Mouse (Mus musculus) heart, postnatal 14 days (tissue): ENCODE results near the gene Prr15l. TPM values are rescaled to one million over a fixed set of nuclear protein-coding genes. Genes with fewer than 3 reads are reported as not detected.

ENCODE experiments used
- DNase-seq, 2 experiments: peaks; one replicate each; pipeline ENCODE4 v3.0.0; 2021 to 2022
- intact Hi-C: fragments of 180-260 bp; cut with DNase I; formaldehyde crosslinking; loops from one replicate; pipeline ENCODE4 v1.15.1; 2025
- total RNA-seq, 2 experiments: library from RNA; stranded (reverse); gene quantifications; 2 replicates each; pipeline ENCODE4 v1.2.3; 2021

Prr15l gene
- total RNA-seq, 2 experiments from 2014 or later = 0.88 to 1.8 TPM

DNA sequence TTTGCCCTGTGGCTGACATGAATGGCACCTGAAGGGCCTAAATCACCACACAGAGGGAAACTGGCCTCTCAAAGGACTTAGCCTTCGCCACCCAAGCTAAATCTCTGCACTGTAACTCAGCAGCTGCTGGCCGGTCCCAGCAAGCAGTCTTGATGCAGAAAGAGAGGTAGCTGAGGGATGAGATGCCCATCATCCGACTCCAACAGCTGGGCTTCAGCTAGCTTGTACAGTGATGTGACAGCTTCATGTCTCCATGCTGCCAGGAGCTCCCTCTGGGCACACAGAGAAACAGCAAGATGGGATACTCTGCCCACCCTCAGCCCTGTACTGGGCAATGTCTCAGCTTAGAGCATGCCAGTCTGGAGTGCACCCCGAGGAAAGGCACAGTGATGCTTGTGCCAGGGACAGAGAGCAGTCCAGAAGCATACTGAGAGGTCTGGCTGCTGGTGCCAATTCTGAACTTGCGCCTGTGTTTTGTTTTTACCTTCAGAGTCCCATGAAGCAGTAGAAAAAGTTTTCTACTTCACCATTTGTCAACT lies 45.6 kb downstream of the Prr15l start:
- DNase-seq = no peak
- intact Hi-C loops = no loop called here

DNA sequence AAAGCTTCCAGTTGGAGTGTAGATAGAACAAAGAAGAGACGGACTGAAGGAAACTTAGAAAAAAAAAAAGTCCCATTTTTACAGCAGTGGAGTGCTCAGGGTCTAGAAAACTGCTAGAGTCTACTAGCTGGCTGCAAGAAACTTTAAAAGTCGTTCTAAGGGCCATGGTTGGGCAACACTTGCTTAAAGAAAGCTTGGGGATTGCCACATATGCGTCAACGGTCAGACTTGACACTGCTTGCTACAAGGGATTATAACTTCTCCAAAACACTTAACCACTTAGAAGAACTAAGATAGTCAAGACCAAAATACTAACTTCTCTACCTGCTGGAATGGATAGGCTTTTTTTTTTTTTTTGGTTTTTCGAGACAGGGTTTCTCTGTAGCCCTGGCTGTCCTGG lies 46.9 kb downstream of the Prr15l start:
- DNase-seq = no peak
- intact Hi-C loops = no loop called here

- DNase-seq = no peak
- intact Hi-C loops = no loop called here
These were observed 47.8 kb downstream of the Prr15l start for GRCm38 (mm10) chr11:96975511-96976378.

- no peak for DNase-seq
- intact Hi-C loops = no loop called here
These were observed 48.4 kb downstream of the Prr15l start for GRCm38 (mm10) chr11:96976379-96976687.

GRCm38 (mm10) chr11:96976911-96977591 lies 49.1 kb downstream of the Prr15l start:
- intact Hi-C loops = no loop called here
- peak; percentile 93 to 95 for DNase-seq

DNA sequence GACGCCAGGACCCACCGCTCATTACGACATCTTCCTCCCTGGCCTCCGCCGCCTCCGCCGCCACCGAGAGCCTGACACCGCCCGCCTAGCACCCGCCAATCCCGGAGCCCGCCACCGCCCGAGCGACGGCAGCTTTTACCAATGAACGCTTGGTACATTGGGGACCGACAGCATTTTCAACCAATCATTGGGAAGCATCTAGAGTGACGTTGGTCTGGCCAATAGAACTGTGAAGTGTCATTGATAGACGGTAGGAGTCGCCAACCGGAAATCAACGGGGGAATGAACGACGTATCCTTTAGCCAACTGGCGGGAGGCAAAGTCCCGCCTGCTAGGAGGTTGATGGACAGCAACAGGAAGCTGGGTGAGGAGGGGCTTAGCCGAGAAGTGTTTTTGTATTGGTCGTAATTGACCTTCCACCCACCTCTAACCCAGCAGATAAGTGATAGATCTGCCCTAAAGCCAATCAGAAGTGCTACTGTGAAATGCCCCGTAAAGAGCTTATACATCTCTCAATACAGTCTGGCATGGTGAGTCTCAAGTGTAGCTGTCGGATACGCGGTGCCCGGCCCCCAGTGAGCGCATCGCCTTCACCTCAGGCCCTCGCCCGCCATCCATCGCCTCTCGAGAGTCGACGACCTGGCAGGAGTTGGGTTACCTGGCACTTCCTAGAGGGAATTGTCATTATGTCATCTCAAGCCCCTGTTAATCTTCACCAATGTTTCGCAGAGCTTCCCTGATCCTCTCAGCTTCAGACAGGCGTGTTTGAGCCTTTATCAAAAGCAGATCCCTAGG lies 49.9 kb downstream of the Prr15l start:
- peak; percentile 97 for DNase-seq
- intact Hi-C loops = no loop called here

DNA sequence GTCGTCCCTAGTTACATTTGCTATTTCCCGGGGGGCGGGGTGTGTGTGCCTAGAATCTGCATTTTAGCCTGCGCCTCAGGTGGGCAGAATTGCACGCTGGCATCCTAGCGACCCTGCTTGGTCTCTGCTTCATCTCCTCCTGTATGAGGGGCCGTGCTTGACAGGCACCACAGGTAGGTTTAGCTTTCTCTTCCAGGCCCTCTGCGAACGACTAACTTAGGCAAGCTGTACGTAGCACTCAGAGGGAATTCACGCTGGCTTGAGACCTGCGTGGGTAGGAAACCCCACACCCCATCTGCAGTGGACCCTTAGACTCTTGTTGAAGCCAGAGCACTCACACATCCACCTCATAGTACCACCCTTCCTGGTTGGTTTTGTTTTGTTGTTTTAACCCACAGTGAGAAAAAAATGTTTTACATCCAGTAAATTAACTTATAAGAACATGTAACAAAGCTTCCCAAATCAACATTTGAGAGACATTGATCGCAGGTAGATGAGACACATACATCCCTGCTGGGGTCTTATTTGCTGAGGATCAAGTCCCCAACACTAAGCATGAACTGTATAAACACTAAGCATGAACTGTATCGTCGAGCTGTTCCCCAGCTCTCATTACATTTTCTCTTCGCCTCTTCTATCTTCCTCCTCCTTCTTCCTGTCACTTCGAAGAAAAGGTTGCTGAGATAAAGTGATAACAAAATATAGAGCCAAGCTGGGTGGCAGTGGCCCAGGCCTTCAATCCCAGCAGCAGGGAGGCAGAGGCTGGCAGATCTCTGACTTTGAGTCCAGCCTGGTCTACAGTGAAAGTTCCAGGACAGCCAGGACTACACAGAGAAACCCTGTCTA lies 50.7 kb downstream of the Prr15l start:
- intact Hi-C loops = no loop called here

DNA sequence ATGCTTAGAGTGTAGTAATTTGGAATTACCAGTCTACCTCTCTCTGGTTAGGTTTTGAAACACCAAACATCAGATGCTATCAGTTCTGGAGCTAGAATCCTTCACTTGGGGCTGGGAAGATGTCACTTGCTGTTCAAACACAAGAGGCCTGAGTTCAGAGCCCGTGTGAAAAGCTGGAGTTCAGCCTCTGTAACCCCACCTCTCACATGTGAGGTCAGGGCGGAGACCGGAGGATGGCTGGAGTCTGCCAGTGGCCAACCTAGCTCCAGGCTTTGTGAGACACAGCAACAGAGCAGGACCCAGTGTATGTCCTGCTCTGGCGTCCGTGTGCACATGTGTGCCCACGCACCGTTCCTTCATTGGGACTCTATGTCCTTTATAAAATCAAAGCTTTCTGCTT lies 51.4 kb downstream of the Prr15l start:
- intact Hi-C loops = no loop called here

More for the DNA sequence above, 50.7 kb downstream of the Prr15l start:
- DNase-seq = no peak

DNA sequence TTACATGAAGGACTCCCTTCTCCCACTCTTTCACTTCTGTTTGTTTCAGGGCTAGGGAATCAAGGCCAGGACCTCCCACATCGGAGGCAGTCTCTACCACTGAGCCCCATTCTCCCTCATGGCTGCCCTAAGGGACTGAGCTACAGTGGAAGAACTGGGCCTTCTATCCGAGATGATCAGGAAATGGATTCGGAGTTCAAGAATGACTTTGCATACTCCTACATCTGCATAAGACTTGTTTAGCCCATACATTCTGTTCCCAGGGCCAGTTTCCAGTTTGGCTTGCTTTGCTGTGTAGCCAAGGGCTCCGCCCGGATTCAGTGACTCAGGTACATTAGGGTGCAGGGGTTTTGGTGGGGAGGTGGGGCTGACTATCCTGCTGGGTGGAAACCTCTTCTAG lies 52.1 kb downstream of the Prr15l start:
- intact Hi-C loops = loop anchor here (10.0 kb wide), 1 partner anchor 195 kb away; no protein-coding TSS in a partner anchor

More for the DNA sequence above, 51.4 kb downstream of the Prr15l start:
- no peak for DNase-seq

GRCm38 (mm10) chr11:96981461-96981860 lies 53.6 kb downstream of the Prr15l start:
- no peak for DNase-seq
- intact Hi-C loops = loop anchor here (10.0 kb wide), 1 partner anchor 193 kb away; no protein-coding TSS in a partner anchor

More for the DNA sequence above, 52.1 kb downstream of the Prr15l start:
- no peak for DNase-seq

DNA sequence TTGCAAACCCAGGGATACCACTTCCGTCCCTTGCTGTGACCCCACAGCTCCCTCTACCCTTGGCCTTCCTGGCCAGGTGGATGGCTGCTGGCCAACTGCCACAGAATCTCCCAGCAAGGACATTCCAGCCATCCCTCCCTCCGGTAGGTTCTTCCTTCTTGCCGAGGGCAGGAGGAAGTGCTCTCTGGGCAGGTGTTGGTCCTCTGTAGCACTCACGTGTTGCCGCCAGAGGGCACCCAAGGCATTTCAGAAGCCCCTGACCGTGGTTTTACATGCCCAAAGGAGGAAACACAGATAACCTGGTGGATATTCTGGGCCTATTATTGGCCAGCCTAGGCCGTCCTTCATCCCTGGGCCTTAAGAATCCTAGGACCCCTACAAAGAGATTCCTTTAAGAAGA lies 54.5 kb downstream of the Prr15l start:
- intact Hi-C loops = loop anchor here (1.0 to 10.0 kb wide), 3 partner anchors 40 to 192 kb away; no protein-coding TSS in a partner anchor
- peak; percentile 81 to 86 for DNase-seq

DNA sequence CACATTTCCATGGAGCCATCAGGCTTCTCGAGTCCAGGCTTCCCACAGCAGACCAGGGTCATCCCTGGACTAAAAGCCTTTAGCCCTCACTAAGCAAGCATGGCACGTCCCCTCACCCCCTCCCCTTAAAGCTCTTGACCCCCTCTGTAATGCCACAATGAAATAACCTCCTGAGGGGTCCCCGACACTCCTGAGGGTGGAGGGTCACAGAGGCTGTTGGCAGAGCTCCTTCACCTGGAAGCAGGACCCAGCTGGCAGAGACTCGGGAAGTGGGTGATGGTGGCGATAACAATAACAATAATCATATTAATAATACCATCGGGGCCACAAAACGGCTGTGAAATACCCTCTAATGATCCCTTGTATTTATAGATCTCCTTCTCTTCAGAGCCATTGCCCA lies 55.0 kb downstream of the Prr15l start, which contains the start of gene Sp2:
Gene Sp2, minus strand, starts transcription at position 101 of the 400 bp plus-strand sequence.
- no peak for DNase-seq
- intact Hi-C loops = loop anchor here (1.0 to 10.0 kb wide), 3 partner anchors 39 to 192 kb away; no protein-coding TSS in a partner anchor

DNA sequence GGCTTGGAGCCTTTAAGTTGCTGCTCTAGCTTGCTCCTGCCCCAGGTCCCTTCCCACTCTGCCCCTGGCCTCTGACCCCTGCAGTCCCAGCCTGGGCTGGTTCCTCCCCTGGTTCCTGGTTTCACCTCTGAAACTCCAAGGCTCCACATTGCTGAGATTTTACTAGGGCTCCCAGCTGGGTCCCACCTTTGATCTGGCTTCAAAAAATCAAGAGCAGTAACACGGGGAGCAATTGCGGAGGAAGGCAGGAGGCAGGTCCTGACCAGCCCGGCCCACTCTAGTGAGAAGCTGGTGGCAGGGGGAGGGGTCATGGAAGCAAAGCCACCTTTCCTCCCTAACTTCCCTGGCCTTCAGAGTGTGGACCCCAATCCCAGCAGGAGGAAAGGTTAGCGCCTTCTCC lies 57.0 kb downstream of the Prr15l start:
- DNase-seq = no peak
- intact Hi-C loops = loop anchor here (10.0 kb wide), 1 partner anchor 190 kb away; no protein-coding TSS in a partner anchor

- DNase-seq = no peak
- intact Hi-C loops = loop anchor here (10.0 kb wide), 1 partner anchor 188 kb away; no protein-coding TSS in a partner anchor
These were observed 58.6 kb downstream of the Prr15l start for GRCm38 (mm10) chr11:96986463-96986862.

Other genes starting within 250 kb of the Prr15l start
- 10 to 100 TPM; 12.4 to 13.7 TPM for gene Snx11, start 150.5 kb upstream of the Prr15l start, total RNA-seq
- 10 to 100 TPM; 36.4 to 46.8 TPM for gene Cbx1, start 139.0 kb upstream of the Prr15l start, total RNA-seq
- gene Nfe2l1, start 98.1 kb upstream of the Prr15l start, total RNA-seq = 100 to 1,000 TPM; 346 to 358 TPM
- 10 to 100 TPM; 34.6 to 35.8 TPM for gene Copz2, start 78.2 kb upstream of the Prr15l start, total RNA-seq
- 10 to 100 TPM; 22.3 to 23.3 TPM for gene Cdk5rap3, start 11.6 kb upstream of the Prr15l start, total RNA-seq
- 10 to 100 TPM; 14.1 to 15.0 TPM for gene Pnpo, start 15.9 kb downstream of the Prr15l start, total RNA-seq
- 10 to 100 TPM; 11.4 to 12.0 TPM for gene Sp2, start 54.9 kb downstream of the Prr15l start, total RNA-seq
- gene Sp6, start 85.3 kb downstream of the Prr15l start, total RNA-seq = under 1 TPM; 0.07 to 0.12 TPM
- 10 to 100 TPM; 10.2 to 11.6 TPM for gene Scrn2, start 101.8 kb downstream of the Prr15l start, total RNA-seq
- gene Lrrc46, start 113.3 kb downstream of the Prr15l start, total RNA-seq = under 1 TPM; 0.27 to 0.69 TPM
- 10 to 100 TPM; 79.9 to 88.0 TPM for gene Mrpl10, start 113.5 kb downstream of the Prr15l start, total RNA-seq
- 1 to 10 TPM; 4.6 to 4.9 TPM for gene Osbpl7, start 122.5 kb downstream of the Prr15l start, total RNA-seq
- gene Tbx21, start 187.2 kb downstream of the Prr15l start, total RNA-seq = under 1 TPM in 1 of 2 experiments, not detected in 1; 0.12 TPM
- 10 to 100 TPM; 13.4 to 15.8 TPM for gene Tbkbp1, start 223.4 kb downstream of the Prr15l start, total RNA-seq